Mouse (Mus musculus) kidney, postnatal 14 days (tissue): ENCODE data around the gene Fam187b.

ENCODE experiments used
- DNase-seq: peaks from one replicate; pipeline ENCODE4 v3.0.0; 2022; ENCODE audit warnings: mixed read lengths

Fam187b gene

DNA sequence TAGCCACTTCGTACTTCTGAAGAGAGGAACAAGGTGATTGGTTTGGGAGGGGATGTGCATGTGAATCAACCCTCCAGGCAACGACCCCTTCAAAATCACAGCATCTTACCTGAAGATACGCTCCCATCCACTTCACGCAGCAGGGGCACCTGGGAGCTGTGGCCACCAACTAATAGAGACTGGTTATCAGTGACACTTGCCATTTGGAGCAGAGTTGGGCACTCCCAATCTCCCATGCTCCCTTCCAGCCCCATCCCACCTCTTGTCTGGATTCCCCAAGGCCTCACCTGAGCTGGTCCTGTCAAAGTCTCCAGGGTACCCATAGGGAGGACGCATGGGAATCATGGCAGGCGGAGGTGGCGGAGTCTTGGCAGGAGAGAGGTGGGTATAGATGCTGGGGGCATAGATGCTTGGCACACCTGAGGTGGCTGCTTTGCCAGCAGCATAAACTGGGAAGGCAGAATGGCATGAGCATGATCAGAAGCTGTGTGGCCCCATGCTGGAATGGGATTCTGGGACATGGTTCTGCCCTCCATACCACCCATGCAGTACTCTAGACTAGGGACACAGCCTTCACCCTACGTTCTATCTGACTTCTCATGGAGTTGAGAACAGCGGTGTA lies 14.6 kb upstream of the Fam187b start:
- DNase-seq, result no peak

GRCm38 (mm10) chr7:30959786-30960349 lies 13.7 kb upstream of the Fam187b start:
- DNase-seq, result no peak

DNA sequence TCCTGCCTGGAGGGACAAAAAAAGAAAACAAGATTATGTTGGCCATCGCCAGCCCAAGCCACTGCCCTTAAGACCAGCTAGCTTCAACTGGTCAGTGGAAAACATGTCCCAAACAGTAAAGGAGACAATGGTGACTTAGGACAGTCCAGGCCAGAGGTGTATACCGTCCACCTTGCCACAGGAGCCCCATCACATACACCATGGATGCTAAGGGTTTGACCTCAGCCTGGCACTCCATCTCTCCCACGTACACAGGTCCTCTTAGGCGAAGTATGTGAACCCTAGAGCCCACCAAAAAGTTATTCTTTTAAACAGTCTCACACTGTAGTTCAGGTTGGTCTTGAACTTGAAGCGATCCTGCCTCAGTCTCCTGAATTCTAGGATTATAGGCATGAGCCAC lies 10.7 kb upstream of the Fam187b start:
- no peak for DNase-seq

DNA sequence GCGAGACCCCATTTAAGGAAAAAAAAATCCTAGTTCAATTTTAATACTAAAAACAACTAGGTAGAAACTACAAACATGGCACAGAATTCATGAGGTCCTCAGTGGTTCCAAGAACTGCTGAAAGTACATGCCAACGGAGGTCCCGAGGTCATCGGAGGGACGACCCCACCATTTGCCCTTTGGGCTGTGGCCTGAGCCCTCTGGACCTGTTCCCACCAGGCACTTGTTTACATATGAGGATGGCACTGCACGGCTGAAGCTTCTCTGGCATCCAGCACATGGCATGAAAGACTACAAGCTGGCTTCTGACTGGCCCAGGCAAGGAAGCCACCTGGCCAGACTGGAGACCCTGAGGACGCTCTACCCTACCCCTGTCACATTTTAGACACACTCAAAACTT lies 9.2 kb upstream of the Fam187b start:
- no peak for DNase-seq

DNA sequence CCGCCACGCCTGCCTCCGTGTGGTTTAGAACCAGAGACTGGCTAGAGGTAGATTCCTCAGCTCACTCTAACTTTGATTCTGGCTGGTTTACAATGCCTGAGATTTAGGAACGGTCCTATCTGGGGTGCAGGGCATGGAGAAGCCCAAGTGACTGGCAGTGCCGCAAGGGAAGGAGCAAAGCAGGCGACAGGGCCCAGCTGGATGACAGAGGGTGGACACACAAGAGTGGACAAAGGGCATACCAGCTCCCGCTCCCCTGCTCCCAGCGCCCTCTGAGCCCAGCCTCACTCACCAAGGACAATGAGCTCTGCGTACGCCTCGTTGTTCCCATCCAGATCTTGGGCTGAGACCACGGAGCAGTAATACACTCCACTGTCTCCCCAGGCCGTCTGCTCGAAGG lies 7.9 kb upstream of the Fam187b start:
- no peak for DNase-seq

DNA sequence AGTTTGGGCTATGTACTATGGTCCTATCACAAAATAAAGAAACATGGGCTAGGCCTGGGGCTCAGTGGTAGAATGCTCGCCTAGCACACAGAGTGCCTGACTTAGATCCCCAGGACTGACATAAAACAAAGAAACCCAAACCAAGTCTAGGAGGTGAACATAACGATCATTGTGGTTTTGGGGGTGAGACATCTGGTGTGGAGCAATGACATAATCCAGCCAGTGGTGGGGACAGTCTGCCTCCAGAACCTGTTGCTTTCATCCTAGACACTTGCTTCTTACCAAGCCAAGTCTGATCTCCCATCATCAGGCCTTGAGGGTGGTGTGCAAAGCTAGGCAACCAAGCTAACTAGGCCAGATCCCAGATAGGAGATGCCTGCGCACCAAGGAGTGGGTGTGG lies 6.9 kb upstream of the Fam187b start:
- DNase-seq, result no peak

DNA sequence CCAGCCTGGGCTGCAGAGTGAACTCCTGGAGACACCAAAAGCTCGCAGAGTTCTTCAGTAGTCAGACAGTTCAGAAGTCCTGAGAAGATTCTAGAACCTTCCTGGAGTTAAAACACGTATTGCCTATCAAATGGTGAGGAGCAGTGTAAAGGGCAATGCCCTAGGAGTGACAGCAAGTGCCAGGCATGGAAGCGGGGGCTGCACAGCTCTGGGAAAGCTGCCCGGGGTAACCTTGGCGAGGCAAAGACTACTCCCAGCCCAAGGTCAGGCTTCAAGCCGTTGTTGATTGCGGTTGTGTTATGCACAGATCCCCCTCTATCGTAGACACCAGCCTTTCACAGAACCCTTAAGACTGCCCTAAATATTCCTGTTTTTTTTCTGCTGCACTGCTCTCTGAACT lies 5.0 kb upstream of the Fam187b start:
- no peak for DNase-seq

DNA sequence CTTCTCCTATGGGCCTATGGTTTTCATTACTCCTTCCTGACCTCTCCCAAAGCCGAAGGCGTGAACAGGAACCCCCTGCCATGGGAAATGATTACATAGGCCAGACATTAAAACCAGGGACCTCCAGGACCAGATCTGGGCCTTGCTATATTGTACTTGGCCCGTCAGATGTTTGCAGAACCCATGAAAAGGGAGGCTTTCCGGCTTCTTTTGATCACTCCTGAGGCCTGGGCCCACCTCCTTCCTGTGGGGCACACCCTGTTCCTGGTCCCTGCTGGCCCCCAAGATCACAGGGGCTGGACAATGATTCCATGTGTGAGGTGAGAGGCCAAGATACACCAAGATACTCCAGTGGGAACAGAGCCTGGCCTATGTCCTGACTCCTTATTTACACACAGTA lies 4.4 kb upstream of the Fam187b start:
- DNase-seq, result no peak

- no peak for DNase-seq
These were observed 1.7 kb upstream of the Fam187b start for GRCm38 (mm10) chr7:30971901-30972300.

- no peak for DNase-seq
These were observed 952 bp upstream of the Fam187b start for GRCm38 (mm10) chr7:30972426-30973250.

DNA sequence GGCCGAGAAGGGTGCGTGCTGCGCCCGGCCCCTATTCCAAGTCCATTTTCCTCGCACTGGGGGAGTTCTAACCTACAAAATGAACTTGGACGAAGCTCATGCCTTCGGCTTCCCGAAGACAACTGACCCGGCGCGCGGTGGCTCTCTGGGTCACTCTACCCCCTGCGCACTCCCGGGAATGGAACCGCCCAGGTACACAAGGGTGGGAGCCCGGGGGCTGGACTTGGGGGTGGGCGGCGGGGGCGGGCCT lies 414 bp upstream of the Fam187b start, which contains the start of gene Lsr:
Gene Lsr, minus strand, starts transcription at position 214 of the 250 bp plus-strand sequence.
- no peak for DNase-seq

GRCm38 (mm10) chr7:30981703-30982102 lies 8.1 kb downstream of the Fam187b start:
- DNase-seq, result no peak

- DNase-seq, result no peak
These were observed 11.8 kb downstream of the Fam187b start for GRCm38 (mm10) chr7:30985357-30985756.

- no peak for DNase-seq
These were observed 15.1 kb downstream of the Fam187b start for GRCm38 (mm10) chr7:30988519-30989162.

- DNase-seq, result no peak
These were observed 18.6 kb downstream of the Fam187b start for GRCm38 (mm10) chr7:30992148-30992547.

- no peak for DNase-seq
These were observed 20.4 kb downstream of the Fam187b start for GRCm38 (mm10) chr7:30993986-30994385.

DNA sequence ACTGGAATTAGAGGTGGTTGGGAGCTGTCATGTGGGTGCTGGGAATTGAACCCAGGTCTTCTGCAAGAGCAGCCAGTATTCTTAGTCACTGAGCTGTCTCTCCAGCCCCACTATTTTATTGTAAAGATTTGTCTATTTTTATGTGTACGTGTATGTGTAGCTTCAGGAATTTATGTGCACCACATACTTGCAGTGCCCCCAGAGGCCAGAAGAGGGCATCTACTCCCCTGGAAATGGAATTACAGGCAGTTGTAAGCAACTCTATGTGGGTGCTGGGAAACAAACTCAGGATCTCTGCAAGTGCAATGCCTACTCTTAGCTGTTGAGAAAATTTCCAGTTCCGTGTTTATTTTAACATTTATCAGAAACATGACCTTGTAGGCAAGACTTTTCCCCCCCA lies 22.9 kb downstream of the Fam187b start:
- no peak for DNase-seq

DNA sequence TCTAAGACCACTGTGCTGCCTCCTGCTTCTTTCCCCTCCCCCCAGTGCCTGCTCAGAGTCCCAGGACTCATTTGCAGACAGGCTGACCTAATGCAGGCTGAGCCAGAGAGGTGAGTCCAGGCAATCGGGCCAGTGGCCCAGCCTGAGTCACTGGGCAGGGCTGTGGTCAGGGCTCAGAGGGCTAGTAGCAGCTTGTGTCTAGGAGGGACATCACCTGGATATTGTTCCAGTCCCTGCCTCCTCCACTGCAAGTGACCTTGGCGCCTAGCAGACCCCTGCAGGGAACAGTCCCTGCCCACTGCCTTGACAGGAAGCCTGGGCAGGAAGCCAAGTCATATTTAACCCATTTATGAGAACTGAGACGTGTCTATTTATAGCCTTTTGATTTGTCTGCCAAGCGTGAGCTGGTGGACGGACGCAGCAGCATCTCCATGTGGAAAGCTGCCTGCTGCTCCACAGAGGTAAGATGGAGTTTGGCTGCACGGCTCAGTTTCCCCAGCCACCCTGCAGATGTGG lies 27.0 kb downstream of the Fam187b start:
- peak; percentile 83 for DNase-seq

DNA sequence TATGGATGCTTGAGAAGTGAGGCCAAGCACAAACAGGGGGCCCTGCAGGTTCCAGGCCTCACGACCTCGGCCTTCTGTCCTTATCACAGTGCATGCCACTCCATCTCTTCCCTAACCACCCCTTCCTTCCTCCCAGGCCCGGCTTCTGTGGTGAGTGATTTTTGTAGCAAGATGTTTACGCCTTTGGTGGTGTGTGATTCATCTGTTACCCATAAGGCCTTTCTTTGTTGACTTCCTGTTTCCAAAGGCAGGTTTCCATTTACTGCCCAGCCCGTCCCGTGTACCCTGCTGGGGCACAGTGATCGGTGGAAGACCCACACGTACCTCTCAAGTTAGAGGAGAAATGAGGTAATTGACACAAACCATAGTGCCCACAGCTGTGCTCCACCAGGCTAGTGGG lies 29.1 kb downstream of the Fam187b start:
- DNase-seq, result peak; percentile 33

GRCm38 (mm10) chr7:31007775-31008174 lies 34.2 kb downstream of the Fam187b start:
- DNase-seq, result no peak

- DNase-seq, result peak; percentile 8
These were observed 34.6 kb downstream of the Fam187b start for GRCm38 (mm10) chr7:31008175-31008574.

DNA sequence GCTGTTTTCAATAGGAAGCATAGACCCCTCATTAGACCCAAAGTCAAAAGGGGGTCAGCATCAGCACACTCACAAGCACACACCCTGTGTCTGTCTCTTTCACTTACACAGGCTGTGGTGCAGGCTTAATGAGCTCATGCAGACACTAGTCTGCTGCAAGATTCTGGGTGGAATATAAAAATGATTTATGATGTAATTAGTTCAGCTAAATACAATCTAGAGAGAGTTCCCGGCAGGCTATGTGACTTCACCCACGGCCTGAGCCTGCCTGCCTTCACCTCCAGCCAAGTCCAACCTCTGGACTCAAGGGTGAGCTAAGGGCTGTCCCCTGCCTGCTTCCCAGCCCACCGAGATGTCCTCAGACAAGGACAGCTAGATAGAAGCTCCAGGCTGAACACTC lies 35.3 kb downstream of the Fam187b start:
- peak; percentile 18 for DNase-seq

GRCm38 (mm10) chr7:31012971-31013370 lies 39.4 kb downstream of the Fam187b start:
- DNase-seq, result no peak
